Mouse (Mus musculus) monocyte, adult 2 months (primary cell): ENCODE results near the gene Mpig6b.
"Not testable (repeated sequence)": the region's sequence is repeated elsewhere in the genome, so short reads cannot be mapped to it uniquely, and the experiment has no call there.

Experiments
- DNase-seq, 2 experiments: peaks; one replicate each; pipeline ENCODE4 v3.0.0; 2022; ENCODE audit warnings: low spot score in 2 of 2, low read depth in 1 of 2

Gene Mpig6b

DNA sequence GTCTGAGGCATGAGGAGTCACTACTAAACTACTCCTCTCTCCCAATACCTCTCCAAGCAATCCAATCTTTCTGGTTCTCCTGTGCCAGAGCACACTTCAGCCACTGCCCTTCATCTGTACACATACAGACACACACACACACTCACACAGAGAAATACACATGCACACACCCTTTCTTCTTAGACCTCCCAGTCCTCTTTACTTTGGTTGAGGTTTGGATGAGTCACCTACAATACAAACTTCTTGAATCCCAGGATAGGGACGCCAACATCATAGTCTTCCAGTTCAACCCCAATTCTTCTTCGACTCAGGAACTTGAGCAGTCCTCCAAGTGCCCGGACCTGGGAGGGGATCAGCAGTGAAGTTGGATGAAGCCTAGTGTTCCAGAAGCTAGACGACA lies 22.2 kb downstream of the Mpig6b start:
- DNase-seq = no peak

- DNase-seq = no peak
These were observed 26.7 kb downstream of the Mpig6b start for GRCm38 (mm10) chr17:35039121-35039873.

GRCm38 (mm10) chr17:35034896-35035295 lies 31.1 kb downstream of the Mpig6b start:
- DNase-seq = no peak

- DNase-seq = not testable (repeated sequence)
These were observed 32.3 kb downstream of the Mpig6b start for GRCm38 (mm10) chr17:35033703-35034102.

DNA sequence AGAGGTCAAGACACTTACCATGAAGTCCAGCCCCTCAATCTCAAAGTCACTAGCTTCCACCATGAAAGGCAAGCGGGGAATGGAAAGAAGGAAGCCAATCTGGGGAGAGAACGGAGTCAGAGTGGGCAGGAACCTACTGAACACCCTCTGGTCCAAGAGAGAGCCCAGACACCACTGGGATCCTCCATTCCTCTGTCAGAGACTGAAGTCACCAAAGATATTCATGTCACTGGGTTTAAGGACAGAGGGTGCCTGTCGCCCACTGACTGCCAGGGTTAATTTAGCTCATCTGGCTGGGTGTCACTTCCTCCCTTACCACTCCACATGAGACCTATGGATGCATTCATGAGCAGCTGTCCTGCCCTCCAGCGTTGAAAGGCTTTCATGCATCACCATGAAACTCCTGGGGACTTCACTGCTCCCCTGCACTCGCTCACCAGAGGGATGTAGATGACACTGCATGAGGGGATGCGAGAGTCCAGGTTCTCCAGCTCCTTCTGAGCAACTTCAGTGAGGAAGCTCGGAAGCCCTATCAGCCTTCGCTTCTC lies 33.6 kb downstream of the Mpig6b start:
- no peak for DNase-seq

GRCm38 (mm10) chr17:35031880-35032279 lies 34.1 kb downstream of the Mpig6b start:
- DNase-seq = no peak

DNA sequence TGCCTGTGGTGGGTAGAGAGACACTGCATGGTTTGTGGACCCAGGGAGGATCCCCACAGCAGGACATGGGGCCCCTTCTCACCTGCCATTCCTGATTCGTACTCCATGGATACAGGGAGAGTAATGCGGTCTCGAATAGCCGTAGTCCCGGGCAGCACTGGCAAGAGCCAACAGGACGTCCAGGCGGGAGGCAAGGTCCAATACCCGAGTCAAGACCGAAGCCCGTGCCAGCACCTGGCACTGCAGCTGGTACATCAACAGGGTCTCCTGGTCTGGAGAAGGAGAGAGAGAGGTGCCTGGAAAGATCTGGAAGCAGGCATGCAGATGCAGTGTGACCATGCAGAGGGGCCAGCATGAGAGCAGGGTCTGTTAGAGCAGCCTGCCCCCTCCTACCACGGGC lies 34.7 kb downstream of the Mpig6b start:
- no peak for DNase-seq

GRCm38 (mm10) chr17:35029691-35030532 lies 36.1 kb downstream of the Mpig6b start:
- DNase-seq = no peak

DNA sequence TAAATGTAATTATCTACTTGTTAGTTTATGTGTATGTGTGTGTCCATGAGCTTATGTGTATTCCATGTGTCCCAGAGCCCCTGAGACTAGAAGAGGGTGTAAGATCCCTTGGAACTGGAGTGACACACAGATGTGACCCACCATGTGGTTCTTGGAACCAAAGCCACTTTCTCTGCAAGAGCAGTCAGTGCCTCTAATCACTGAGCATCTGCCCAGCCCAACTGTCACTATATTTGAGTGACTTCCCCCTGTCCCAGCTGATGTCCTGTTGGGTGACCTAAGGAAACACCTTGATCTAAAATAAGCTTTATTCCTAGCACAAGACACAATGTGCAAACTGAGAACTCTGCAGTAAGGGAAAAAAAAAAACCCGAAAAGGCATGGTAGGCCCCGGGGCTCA lies 37.7 kb downstream of the Mpig6b start:
- no peak for DNase-seq

DNA sequence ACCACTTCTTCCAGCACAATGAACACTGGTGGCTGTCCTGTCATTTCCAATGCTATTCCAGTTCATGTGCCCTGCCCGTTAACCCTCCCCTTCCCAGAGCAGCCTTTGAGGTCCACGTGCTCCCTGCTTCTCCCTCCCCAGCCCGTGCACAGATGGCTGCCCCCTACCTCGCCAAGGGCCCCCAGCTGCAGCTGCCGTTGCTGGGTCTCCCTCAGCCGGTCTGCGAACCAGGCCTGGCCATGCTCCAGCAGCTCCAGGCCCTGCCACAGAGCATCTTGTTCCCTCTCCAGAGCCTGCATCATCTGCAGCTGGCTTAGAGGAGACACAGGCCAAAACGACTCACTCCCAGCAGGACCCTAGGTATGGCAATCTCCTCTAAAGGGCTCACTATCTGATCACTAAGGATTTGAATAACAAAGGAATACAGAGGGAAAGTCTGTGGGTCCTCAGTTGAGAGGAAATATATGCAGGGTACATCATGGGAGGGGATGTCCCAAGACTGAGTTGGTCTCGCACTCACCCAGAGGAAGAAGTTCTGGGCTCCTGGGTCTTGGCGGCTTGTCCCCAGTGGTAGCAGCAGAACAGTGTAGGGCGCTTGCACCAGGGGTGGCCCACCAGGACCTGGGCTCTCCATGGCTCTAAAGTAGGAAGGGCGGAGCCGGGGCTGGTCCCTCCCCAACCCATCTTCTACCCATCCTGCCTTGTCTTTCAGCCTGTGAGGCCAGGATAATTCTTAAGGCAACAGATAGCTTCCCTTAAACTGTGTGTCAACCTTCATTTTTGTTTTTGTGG lies 38.5 kb downstream of the Mpig6b start, which contains the start of gene Sapcd1:
Gene Sapcd1, minus strand, starts transcription at position 740 of the 792 bp plus-strand sequence.
- no peak for DNase-seq

DNA sequence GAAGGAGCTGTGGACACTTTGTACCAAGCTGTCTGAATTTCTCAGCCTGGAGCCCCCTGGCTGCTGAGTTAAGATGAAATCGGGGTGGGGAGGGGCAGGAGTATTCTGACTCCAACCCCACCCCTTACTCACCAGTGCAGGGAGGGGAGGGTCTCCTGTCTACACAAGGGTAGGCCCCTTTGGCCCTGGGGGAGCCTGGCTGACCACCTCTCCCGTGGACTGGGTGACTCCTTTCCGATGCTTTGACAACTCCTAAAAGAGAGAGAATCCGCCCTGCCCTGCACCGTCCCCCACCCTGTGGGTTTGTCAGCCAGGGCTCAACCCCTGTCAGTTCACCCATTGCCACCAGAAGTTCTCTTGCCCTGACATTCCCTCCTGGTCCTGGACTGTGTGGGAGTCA lies 39.8 kb downstream of the Mpig6b start:
- no peak for DNase-seq

GRCm38 (mm10) chr17:35024691-35025488 lies 41.1 kb downstream of the Mpig6b start:
- DNase-seq = no peak

GRCm38 (mm10) chr17:35024261-35024660 lies 41.7 kb downstream of the Mpig6b start:
- DNase-seq = no peak

GRCm38 (mm10) chr17:35023756-35024155 lies 42.2 kb downstream of the Mpig6b start:
- peak; percentile 40 to 56 for DNase-seq

DNA sequence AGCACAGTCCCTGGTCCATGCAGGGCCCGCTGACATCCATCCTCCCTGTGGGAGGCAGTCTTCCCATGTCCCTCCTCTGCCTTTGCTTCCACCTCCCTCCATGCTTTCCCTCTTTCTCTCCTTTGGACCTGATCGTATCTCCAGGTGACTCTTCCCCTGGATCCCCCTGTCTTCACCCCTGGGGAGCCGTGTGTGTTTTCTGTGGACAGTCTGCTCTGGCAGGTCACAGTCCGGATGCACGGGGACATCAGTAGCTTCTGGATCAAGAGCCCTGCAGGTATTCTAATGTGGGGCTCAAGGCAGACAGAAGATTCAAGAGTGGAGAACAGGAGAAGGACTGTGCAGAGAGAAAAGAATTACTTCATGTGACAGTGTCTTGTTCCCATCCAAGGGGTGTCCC lies 42.8 kb downstream of the Mpig6b start:
- DNase-seq = no peak

DNA sequence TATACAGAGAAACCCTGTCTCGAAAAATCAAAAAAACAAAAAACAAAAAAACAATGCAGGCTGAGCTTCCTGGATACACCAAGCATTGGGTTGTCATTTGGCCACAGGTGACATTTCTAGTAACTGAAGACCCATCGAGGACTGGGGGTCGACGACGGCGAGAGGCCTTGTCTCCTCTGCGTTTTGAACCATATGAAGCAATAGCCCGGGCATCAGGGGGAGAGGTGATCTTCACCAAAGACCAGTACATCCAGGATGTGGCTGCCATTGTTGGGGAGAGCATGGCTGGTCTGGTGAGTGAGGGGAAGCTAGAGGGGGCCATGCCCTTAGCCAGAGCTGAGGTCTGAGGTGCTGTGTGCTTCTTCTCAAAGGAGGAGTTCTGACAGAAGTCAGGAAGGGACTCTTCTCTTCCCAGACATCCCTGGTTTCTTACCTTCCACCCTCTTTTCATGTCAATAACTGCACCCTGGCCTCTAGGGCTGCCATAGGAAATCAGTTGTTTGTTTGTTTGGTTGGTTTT lies 43.4 kb downstream of the Mpig6b start:
- DNase-seq = no peak

GRCm38 (mm10) chr17:35021842-35022477 lies 44.0 kb downstream of the Mpig6b start:
- no peak for DNase-seq

GRCm38 (mm10) chr17:35021163-35021808 lies 44.7 kb downstream of the Mpig6b start:
- DNase-seq = peak; percentile 53 to 73

- no peak for DNase-seq
These were observed 45.4 kb downstream of the Mpig6b start for GRCm38 (mm10) chr17:35020551-35020950.
